In genomic region chr11:6768599-6769436, GRCm38 (mm10) we compare ENCODE assay signal across 8 mouse cellular contexts.
A peak's percentile ranks its signal among the peaks of the same experiment; 100 is the strongest.
DNase-seq lines count a peak whose midpoint lies in the region; ATAC-seq lines count a peak whose summit lies in the region.

No protein-coding gene starts in this region.

- no peaks in the 10 kb centered on the region for H3K27me3 ChIP-seq in hindbrain, embryonic 16.5 days (replicated peaks; ENCODE audit: control insufficient read depth, insufficient read depth, low read length)

- H3K9me3 ChIP-seq in hindbrain, embryonic 16.5 days (ENCODE audit: control insufficient read depth, low read length), result 0 out of 2 replicates have a peak, but pooled peaks cover 2% of the 10 kb centered on the region

- WGBS in hindbrain, embryonic 16.5 days, result 53% methylated on average over 22 of the region's 22 CpGs

- H3K9ac ChIP-seq in hindbrain, embryonic 16.5 days (ENCODE audit: low read depth, low read length), result no peak overlapping the region

- peak; percentile 89 for DNase-seq in ZHBTc4 (ENCODE audit: low read depth, low spot score)
- peak; percentile 92 to 95 for DNase-seq in cerebellum, postnatal 10 days
- DNase-seq in frontal cortex, postnatal 25 days (ENCODE audit: low spot score in 2 of 2), result peak; percentile 78 to 88
- peak; percentile 73 to 74 for DNase-seq in layer of hippocampus, postnatal 14 days (ENCODE audit: low spot score in 2 of 2)
- DNase-seq in right cerebral cortex, postnatal 10 days (ENCODE audit: low spot score in 2 of 2), result peak; percentile 75 to 87
- peak; percentile 78 for DNase-seq in urinary bladder, postnatal 25 days (ENCODE audit: low spot score)

- ATAC-seq in hindbrain, embryonic 16.5 days, result peak; percentile 86
- ATAC-seq in megakaryocyte-erythroid progenitor cell, adult 5-6 weeks (replicated peaks; ENCODE audit: low FRiP score, low TSS enrichment, poor library complexity, severe bottlenecking), result peak; percentile 84

- H3K4me1 ChIP-seq in hindbrain, embryonic 16.5 days (ENCODE audit: control insufficient read depth, insufficient read depth, low read depth, low read length), result no peaks in the 10 kb centered on the region

- H3K4me2 ChIP-seq in hindbrain, embryonic 16.5 days (ENCODE audit: low read length), result no peak overlapping the region

- no peak overlapping the region for H3K27ac ChIP-seq in hindbrain, embryonic 16.5 days (ENCODE audit: low read depth, low read length)

- H3K36me3 ChIP-seq in hindbrain, embryonic 16.5 days (ENCODE audit: control insufficient read depth, insufficient read depth, low read length), result no peaks in the 10 kb centered on the region

- H3K4me3 ChIP-seq in hindbrain, embryonic 16.5 days (ENCODE audit: low read length), result no peak overlapping the region
